Mouse (Mus musculus) mouse embryonic stem cell (cell line): Measurements from ENCODE around the gene Zfp239.

Source experiments
- in situ Hi-C, 2 experiments: fragments of 300-500 bp; cut with MboI; formaldehyde crosslinking; loops; 1 replicate in 1 of 2; 3 replicates in 1 of 2; pipeline ENCODE4 v1.14.3; 2019 to 2020; ENCODE audit warnings: low sequenced_read_pairs in 2 of 2, low pct_unique_long_range_greater_than_20kb in 1 of 2, mixed read lengths in 1 of 2; ENCODE audit not compliant: unreplicated experiment in 1 of 2

Gene Zfp239

GRCm38 (mm10) chr6:117861848-117862247 is at the start of gene Zfp239:
Gene Zfp239, plus strand, starts transcription at chr6:117862100.
- in situ Hi-C loops: no loop called here

GRCm38 (mm10) chr6:117814681-117815080 is 47.2 kb upstream of the Zfp239 start:
- in situ Hi-C loops: no loop called here

GRCm38 (mm10) chr6:117817108-117817541 is 44.8 kb upstream of the Zfp239 start:
- in situ Hi-C loops: no loop called here

- in situ Hi-C loops: loop anchor here (5.0 to 10.0 kb wide), 3 partner anchors 66 to 656 kb away; partner anchors contain the start of gene Cxcl12 (in 1 of the 2)
These were observed 41.6 kb upstream of the Zfp239 start for GRCm38 (mm10) chr6:117820327-117820726.

- in situ Hi-C loops: loop anchor here (5.0 to 25.0 kb wide), 5 partner anchors 58 to 1063 kb away; partner anchors contain the start of gene Cxcl12 (in 2 of the 2)
These were observed 36.5 kb upstream of the Zfp239 start for GRCm38 (mm10) chr6:117825369-117825768.

DNA sequence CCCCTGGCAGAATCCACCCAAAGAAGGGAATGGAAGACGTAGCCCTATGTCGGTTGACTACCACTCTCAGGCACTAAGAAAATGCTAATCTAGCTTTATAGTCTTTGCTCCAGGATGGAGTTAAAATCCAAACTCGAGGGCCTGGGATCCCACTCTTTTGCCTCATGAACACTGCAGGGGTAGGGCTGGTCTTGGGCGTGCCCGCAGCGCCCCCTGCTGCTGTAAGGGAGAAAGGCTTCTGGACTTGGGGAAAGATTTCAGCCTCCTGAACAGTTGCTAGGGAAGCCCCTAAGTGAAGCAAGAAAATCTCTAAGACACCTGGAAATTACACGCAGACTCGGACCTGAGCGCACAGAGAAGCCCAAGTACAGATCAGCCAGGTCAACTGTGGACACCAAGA is 33.6 kb upstream of the Zfp239 start:
- in situ Hi-C loops: loop anchor here (5.0 to 25.0 kb wide), 5 partner anchors 61 to 1066 kb away; partner anchors contain the start of gene Cxcl12 (in 2 of the 2)

DNA sequence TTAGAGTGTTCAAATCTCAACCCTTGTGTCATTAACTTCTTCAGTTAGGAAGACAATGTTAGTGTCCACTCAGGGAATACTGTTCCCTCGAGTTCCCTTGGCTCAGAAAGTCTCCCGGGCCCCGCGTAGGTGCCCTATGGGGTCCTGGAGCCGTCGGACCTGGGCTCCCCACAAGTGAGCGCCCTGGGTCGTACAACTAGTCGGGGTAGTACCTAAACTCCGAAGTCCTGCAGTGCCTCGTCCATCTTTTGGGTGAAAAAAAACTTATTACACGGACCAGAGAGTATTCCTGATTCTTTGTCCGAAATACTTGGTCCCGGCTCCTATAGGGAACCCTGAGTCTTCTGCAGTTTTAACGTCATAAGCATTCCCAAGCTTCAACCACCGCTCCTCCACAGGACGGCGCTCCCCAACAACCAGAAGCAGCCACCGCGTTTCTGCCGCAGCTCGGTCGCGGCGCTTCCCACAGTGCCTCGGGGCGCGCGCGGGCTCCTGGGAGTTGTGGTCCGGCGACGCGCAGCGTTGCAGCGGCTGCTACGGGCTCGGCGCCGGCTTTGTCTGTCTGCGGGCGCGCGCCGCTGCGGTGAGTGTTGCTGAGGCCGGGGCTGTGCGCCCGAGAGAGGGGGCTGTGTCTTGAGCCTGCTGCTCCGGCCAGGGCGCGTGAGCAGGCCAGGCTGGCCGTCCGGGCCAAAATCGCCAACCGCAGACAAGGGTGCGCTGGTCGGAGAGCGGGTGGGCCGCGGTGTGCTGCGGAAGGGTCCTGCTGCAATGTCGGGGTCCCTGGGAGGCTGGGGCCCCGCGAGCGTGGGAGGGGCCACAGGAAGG is 21.0 kb upstream of the Zfp239 start, which contains the start of gene Zfp637:
Gene Zfp637 (plus strand): TSS at position 495 of the 825 bp plus-strand sequence.
- in situ Hi-C loops: loop anchor here in 1 of 2 experiments (25.0 kb wide), 2 partner anchors 679 to 1079 kb away; partner anchors contain the start of gene Cxcl12

DNA sequence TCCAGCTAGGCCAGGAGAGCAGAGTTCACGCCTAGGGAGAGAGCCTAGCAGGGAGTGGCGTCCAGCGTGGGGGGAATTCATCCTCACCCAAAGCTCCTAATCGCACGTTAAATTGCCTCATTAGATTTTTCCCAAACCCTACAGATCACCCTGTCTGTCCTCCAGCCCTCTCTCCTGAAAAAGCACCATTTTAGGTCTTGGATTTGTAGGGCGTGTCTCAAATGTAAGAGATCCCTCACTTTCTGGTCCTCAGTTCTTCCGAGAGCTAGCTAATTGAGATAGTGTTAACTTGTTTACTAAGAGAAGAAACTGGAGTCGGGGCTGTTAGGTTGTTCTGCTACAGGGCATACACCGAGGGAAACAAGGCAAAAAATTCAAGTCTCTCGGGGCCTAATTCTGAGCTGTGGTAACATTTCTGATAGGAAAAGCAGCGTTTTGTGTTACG is 20.4 kb upstream of the Zfp239 start:
- in situ Hi-C loops: loop anchor here in 1 of 2 experiments (25.0 kb wide), 2 partner anchors 679 to 1079 kb away; partner anchors contain the start of gene Cxcl12

DNA sequence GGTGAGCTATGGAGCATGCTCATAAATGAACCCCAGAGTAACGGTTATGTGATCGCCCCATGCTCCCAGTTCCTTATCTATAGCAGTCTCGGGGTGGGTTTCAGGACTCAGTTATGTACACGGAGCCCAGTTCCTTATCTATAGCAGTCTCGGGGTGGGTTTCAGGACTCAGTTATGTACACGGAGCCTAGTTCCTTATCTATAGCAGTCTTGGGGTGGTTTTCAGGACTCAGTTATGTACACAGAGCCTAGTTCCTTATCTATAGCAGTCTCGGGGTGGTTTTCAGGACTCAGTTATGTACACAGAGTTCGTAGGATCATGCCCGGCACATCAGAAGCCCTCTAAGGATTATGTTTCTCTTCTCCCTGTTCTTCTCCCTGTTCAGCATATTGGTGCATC is 17.3 kb upstream of the Zfp239 start:
- in situ Hi-C loops: loop anchor here in 1 of 2 experiments (25.0 kb wide), 2 partner anchors 682 to 1082 kb away; partner anchors contain the start of gene Cxcl12

DNA sequence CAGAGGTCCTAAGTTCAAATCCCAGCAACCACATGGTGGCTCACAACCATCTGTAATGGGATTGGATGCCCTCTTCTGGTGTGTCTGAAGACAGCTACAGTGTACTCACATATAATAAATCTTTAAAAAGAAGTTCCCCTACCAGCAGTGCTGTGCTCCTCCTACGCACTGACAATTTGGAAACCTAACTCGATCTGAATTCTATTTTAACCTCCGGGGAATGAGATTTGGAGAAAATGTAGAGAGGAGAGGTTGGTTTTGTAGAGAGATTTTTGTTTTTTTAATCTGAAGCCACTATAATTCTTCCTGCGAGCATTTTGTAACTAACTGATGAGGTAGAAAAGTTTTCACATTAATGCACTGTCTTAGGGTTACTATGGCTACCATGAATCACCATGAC is 15.2 kb upstream of the Zfp239 start:
- in situ Hi-C loops: loop anchor here in 1 of 2 experiments (25.0 kb wide), 2 partner anchors 684 to 1084 kb away; partner anchors contain the start of gene Cxcl12

GRCm38 (mm10) chr6:117847772-117848171 is 14.1 kb upstream of the Zfp239 start:
- in situ Hi-C loops: loop anchor here in 1 of 2 experiments (25.0 kb wide), 2 partner anchors 685 to 1085 kb away; partner anchors contain the start of gene Cxcl12

GRCm38 (mm10) chr6:117848577-117848976 is 13.3 kb upstream of the Zfp239 start:
- in situ Hi-C loops: loop anchor here in 1 of 2 experiments (25.0 kb wide), 2 partner anchors 686 to 1086 kb away; partner anchors contain the start of gene Cxcl12

- in situ Hi-C loops: loop anchor here in 1 of 2 experiments (10.0 kb wide), 1 partner anchor 113 kb away; no protein-coding TSS in a partner anchor
These were observed 10.2 kb upstream of the Zfp239 start for GRCm38 (mm10) chr6:117851747-117852146.

GRCm38 (mm10) chr6:117857990-117858389 is 3.9 kb upstream of the Zfp239 start:
- in situ Hi-C loops: loop anchor here in 1 of 2 experiments (10.0 kb wide), 1 partner anchor 107 kb away; no protein-coding TSS in a partner anchor

- in situ Hi-C loops: no loop called here
These were observed 565 bp downstream of the Zfp239 start for GRCm38 (mm10) chr6:117862465-117862864.

DNA sequence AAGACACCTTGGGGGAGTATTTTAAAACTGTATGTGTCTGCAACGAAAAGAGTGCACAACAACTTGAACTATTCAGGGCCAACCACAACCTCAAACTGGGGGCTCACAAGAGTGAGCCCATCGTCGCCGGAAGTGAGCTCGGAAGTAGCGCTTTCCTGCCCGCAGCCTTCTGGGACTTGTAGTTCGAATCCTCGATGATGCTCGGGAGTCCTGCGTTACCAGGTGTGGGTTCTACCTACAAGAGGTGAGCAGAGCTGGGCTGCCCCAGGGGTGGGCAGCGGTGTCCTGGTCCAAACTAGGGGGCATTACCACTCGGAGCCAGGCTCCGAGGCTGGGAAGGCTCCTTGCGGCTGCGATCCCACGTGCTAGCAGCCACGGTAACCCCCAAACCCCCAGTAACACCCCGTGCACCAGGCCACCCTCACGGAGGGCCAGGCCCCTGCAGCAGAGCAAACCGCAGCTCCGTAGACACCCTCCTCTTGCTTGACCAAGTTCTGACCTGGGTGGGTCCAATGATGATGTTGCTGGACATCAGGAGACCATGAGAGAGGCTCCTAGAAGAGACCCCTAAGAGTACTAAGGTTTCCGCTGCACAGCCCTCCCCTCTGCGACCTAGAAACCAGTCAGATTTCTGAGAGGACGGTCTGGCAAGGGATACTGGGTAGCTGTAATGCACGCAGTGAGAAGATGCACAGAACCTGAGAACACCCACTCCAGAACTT is 1.2 kb downstream of the Zfp239 start:
- in situ Hi-C loops: no loop called here

- in situ Hi-C loops: no loop called here
These were observed 1.9 kb downstream of the Zfp239 start for GRCm38 (mm10) chr6:117863751-117864150.

- in situ Hi-C loops: no loop called here
These were observed 6.3 kb downstream of the Zfp239 start for GRCm38 (mm10) chr6:117868187-117868586.
